Mouse (Mus musculus): ENCODE measurements around the gene Glul.

Gene Glul

DNA sequence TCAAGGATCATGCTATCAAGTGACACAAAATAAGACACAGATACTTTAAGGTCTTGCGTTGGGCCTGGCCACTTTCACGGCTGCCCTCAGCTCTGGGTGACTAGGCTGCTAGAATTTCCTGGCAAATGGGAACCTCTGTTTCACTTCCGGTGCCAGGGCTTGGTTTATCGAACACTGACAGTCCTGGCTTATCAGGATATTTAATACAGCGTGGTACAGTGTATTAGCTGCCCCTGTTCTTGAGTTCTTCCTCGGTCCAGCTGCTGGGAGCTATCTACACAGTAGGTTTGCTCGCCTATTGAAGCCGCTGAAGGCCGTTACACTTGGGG, 10.2 kb downstream of the Glul start:
- DNase-seq (ENCODE audit: low spot score in 2 of 2): no peak

DNA sequence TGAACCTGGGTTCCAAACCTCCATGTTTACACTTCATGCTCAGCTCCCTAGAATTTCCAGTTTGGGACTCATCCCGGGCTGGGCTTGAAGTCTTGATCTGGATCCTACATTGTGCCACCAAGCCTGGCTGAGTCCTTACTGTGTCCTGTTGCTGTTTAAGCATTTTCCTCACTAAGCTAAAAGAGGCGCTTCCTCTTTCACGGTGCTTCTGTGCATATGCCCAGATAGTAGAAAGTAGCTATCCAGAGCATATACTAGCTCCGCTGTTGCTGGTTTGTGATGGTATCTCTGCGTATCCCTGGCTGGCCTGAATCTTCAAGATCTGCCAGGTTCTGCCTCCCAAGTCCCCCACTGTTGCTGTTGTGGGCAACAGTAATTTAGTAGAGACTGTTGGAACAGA, 10.7 kb downstream of the Glul start:
- DNase-seq (ENCODE audit: low spot score in 2 of 2): no peak

DNA sequence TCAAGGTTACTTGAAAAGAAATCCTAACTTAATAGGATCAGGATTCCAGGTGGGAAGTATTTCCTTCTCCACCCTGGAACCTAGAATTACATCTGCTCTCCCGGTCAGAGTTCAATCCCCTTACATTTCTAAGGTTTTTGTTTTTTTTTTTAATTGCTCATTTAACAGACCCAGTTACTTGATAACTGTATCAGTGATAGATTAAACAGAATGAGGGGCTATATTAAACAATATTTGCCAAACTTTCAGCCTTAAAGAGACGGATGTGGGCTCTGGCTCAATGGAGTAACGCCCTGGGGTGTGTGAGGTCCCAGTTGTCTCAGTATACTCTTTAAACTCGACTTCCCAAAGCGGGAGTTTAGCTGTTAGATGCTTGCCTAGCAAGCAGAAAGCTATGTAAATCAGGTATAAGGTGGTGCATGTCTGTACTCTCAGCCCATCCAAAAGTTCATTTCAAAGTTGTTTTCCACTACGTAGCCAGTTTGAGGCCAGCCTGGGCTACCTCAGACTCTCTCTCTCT, 11.6 kb downstream of the Glul start:
- DNase-seq (ENCODE audit: low spot score in 2 of 2): no peak

DNA sequence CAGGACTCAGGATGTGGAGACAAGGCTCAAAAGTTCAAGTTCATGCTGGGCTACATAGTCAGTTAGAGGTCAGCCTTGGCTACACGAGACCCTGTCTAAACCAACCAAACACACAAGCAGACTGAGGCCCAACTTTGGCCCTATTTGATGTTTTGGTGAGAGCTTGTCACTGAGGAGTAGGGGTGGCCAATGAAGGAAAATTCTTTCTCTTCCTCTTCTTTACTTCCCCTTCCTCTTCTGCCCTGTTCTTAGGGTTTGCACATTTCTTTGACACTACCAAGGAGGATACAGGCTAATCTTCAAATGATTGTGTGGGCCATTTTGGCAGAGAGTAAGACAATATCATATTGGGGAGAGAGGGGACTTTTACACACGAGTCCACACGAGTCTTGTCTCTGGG, 14.1 kb downstream of the Glul start:
- no peak for DNase-seq (ENCODE audit: low spot score in 2 of 2)

DNA sequence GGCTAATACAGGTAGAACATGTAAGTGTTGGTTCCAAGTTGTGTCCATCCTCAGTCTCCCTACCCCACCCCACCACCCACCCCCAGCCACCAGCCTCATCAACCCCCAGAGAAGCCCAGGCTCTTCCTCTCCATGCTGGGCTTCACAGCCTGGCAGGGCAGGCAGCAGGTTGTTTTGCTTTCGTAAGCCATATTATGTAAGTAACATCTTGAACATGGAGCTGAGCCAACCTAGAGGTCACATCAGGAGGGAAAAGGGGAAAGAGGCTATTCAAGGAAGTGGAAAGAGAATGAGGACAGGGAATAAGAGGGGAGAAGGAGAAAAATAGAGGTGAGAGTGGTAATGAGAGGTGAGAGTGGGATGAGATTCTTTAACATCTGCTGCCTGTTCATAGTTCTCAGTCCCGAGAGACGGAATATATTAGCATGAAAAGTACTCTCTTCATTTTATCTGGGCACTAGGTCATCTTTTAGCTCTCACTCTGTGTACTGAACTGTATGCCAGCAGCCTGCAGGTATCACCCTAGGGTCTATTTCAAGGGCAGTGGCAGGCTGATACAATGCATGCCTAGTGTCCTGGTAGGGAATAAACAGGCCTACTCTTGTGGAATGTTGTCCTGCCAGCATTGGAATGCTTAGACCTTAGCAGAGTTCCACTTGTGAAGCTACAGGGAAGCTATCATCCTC, 18.9 kb downstream of the Glul start:
- DNase-seq (ENCODE audit: low spot score in 2 of 2): no peak

DNA sequence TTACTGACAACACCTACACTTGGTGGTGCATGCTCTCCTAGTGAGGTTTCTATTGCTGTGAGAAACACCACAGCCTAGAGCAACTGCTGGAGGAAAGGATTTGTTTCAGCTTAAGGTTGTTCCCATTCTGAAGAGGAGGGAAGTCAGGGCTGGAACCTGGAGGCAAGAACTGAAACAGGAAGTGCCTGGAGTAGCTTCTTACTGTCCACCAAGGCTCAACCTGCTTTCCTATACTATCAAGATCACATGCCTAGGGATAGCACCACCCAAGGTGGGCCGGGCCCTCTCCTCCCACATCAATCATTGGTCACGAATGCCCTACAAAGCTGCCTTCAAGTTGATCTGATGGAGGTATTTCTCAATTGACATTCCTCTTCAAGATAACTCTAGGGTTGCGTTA, 21.9 kb downstream of the Glul start:
- DNase-seq (ENCODE audit: low spot score in 2 of 2): no peak

DNA sequence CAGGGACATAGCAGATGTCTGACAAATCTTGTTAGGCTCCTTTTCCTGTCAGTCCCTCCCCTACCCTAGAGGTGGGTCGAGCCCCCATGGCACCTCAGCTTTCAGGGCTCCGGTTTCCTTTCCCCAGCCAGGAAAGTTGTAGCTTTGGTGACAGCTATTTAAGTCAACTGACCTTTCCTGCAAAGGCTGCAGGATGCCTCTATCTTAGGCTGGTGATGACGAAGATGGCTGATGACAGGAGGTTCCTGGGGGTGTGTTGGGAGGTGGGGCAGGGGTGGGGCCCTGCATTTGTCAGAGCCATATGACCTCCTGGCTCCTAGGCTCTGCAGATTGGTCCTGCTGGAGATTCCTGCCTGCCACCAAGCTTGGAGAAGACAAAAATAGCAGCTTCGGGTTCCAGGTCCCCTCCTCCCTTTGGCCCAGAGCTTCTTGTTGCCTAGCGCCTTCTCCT, 22.9 kb downstream of the Glul start:
- no peak for DNase-seq (ENCODE audit: low spot score in 2 of 2)

DNA sequence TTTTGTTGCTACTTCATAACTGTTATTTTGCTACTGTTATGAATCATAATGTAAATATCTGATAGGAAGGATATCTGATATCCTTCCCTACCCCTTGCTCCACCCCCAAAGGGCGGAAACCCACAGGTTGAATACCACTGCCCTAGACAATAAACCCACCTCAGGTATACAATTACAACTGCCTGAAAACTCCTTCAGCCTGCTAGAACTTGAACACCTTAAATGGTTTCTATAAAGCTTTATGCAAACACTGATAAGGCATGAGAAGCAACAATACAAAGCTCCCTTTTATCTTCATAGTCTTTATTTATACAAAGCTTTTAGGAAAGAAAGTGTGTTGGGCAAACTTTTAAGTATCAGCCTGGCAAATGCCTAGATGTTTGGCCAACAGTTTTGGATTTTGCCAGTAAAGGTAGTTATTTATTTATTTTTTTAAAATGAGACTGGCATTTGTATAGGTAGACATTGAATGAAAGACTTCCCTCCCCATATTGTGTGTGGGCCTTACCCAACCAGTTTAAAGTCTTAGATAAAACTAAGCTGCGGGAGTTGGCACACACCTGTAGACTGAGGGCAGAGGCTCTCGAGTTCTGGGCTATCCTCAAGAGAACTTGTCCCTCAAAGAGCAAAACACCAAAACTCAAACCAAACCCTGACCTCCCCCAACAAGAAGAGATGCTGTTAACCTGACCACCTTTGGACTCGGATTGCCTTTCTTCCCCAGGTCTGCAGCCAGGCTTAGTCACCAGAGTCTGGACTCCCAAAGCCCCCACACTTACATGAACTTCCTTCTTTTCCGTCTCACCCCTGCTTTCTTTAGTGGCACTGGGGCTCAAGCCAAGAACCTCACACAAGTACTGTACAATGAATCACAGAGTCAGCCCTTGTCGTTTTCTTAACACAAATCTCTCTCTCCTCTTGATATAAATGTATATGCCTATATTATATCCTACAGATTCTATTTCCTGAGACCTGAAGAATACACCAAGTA, 24.9 kb downstream of the Glul start:
- DNase-seq (ENCODE audit: low spot score in 2 of 2): no peak

DNA sequence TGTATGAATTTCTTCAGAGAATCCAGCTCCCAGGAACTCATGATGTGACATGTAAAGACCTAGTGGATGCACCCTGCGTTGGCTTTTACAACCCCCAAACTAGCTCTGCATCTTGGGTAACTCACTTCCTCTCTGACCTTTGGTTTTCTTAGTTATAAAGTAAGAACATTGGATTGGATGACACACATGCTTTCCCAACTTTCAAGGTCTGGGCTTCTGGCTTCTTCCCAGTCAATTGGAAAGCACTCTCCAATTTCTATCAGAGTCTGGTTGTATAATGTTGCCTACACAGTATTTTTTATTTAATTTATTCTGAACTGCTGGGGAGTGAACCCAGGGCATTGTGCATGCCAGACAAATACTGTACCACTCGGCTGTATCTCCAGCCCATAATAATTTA, 30.7 kb downstream of the Glul start:
- DNase-seq (ENCODE audit: low spot score in 2 of 2): no peak

DNA sequence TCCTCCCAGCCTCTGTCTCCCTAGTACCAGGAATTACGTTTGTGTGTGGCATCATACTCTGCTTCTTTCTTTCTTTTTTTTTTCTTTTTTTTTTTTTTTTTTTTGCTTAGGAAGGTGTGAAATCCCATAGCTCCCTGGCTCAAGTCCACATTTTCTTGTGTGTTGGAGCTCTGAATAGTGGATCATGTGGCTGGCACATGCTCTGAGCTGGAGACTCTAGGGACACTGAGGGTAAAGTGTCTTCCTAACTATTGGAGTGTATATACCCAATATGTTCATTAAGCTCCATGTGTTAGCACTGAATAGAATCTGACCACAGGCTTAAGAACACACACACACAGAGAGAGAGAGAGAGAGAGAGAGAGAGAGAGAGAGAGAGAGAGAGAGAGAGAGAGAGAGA, 34.0 kb downstream of the Glul start:
- no peak for DNase-seq (ENCODE audit: low spot score in 2 of 2)

DNA sequence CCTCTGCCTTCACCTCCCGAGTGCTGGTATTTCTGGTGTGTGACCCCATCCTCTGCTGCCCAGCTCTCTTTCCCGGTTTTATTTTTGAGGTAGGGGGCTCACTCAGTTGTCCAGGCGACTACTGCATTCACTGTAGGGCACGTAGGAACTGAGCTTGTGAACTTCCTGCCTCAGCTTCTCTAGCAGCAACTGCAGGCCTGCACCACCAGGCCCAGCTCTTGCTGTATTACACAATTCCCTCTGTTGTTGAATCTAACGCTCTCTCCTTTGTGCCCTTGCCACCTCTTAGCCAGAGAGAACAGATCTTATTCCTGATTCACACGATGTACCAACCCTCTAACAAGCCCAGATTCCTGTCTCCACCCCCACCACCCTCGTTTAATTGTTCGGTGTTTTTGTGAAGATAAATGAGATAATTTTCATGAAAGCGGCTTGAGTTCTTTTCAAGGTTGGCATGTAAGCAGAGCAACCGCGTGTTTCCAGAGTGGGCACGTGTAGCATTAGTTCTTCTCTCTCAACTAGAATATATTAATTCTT, 36.2 kb downstream of the Glul start:
- DNase-seq (ENCODE audit: low spot score in 2 of 2): no peak

DNA sequence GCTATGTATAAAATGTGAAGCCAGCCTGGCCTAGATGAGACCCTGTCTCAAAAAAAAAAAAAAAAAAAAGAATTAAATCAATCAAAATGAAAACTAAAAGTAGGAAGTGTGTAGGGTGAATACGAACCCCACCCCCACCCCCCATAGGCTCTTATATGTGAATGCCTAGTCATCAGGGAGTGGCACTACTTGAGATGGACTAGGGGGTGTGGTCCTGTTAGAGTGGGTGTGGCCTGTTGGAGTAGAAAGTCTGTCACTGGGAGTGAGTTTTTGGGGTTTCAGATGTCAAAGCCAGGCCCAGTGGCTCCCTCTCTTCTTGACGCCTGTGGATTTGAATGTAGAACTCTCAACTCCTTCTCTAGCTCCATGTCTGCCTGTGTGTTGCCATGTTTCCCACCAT, 37.3 kb downstream of the Glul start:
- no peak for DNase-seq (ENCODE audit: low spot score in 2 of 2)

DNA sequence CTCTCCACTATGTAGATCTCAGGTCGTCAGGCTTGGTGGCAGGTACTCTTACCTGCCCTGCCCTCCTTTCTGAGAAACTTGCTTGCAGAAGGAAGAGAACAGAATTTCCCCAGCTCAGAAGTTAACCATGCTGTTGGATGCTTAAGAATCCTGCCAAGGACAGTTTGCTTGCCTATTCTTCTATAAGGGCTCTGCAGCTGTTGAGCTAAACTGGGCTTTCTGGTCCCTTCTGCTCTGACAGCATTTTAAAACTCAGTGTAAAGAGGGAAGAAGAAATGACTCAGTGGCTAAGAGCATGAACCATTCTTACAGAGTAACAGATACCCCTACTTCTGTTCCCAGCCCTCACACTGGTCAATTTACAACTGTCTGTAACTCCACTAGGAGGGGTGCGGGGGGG, 41.2 kb downstream of the Glul start:
- no peak for DNase-seq (ENCODE audit: low spot score in 2 of 2)

DNA sequence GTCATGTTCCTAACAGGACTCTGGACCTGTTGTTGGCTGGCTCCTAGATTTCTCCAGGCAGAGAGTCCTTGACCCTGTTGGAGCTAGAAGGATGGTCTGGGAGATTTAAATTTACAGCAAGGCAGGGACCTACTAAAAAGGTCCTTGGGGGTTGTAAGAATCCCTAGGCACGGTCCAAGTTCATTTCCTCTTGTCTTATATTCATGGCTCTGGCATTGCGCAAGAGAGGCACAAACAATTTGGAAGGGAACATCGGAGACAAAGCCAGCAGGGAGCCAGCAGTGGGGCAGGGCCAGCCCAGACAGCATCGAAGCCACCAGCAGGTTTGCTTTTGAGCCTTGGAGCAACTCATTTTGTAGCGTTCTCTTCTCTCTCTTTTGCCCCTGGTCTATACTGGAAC, 45.4 kb downstream of the Glul start:
- no peak for DNase-seq (ENCODE audit: low spot score in 2 of 2)

DNA sequence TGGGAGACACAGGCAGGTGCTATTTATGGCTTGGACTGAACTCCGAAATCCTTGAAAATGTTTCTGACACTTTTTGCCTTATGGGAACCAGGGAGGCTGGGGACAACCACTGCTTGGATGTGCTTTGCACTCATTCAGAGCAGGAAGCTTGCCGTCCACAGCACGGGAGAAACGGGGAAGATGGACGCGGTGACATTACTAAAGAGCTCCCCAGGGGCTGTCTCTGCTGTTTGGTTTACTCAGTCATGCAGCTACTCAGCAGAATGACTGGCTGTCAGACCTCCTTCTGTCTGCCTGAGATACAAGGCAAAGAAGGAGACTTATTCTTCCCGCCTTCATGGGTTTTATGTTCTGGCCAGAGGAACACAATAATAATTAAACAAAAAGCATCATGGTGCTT, 47.2 kb downstream of the Glul start:
- DNase-seq (ENCODE audit: low spot score in 2 of 2): no peak

DNA sequence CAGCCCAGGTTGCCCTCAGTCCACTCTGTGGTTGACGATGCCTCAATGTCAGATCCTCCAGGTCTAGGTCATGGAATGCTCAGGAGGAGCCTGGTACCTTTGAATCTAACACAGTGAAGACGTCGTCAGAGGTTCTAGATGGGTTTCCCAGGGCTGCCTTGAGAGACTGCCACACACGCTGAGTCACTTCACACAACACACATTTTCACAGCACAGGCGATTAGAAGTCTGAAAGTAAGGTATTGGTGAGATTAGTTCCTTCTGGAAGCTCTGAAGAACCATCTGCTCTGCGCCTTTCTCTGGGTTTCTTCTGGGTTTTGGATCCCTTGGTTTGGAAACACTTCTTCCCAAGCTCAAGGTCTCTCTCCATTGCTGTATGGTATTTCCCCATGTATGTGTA, 48.1 kb downstream of the Glul start:
- no peak for DNase-seq (ENCODE audit: low spot score in 2 of 2)

DNA sequence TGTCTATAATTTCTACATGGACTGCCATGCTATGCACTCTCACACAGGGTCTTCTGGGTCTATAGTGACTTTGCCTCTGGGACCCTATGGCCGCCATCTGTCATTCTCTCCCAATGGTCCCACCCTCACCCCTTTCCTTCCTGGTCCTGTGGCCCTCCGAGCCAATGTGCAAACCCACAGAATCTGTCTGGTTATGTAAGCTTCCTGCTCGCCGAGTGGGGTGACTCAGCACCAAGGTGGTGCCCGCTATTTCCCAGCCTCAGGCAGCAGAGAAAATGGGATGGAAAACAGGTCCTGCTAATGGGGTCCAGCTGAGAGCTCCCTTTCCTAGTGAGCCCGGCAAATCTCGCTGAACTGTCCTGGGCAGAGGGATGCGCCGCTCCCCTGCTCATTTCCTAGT, 53.5 kb downstream of the Glul start:
- DNase-seq (ENCODE audit: low spot score in 2 of 2): no peak

DNA sequence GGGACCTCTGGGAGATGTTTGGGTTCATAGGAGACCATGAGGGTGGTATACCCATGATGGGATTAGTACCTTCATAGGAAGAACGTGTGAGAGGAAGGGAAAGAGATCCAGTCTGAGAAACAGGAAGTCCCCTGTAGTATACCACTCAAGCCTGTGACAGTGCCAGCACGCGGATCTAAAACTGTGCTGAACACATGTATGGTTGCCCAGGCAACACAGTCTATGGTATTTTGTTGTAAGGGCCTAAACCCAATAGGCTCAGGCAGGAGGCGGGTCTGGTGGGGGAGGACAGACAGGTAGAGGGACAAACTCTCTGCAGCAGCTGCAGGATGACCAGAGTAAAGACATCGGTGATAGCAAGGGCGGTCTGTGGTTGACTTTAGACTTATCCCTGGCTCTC, 54.1 kb downstream of the Glul start:
- DNase-seq (ENCODE audit: low spot score in 2 of 2): no peak

DNA sequence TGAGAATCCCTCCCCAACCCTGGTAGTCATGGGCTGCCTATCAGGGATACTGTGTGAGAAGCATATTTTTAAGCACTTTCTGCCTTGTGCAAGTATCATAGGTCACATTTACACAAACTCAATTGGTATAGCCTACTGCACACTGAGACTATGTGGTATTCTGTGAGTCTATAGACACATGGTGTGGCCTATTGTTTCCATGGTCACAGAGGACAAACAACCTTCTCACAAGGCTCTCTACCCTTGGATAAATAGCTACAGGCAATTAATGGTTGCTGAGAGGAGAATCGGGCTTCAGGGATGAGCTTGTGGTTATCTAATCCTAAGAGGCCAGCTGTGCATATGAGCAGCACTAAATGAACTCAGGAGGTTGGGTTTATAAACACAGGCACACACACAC, 58.1 kb downstream of the Glul start:
- no peak for DNase-seq (ENCODE audit: low spot score in 2 of 2)

Measured in thymus, postnatal 10 days (tissue).